Mouse (Mus musculus) liver, adult 2 months (tissue): ENCODE measurements around the gene Olfr145. TPM values are rescaled to one million over a fixed set of nuclear protein-coding genes. Genes with fewer than 3 reads are reported as not detected.

ENCODE experiments used
- DNase-seq: peaks from one replicate; pipeline ENCODE4 v3.0.0-alpha.2; 2011; ENCODE audit warnings: low read depth, low spot score; ENCODE audit errors: extremely low read depth
- H3K27ac ChIP-seq: fragments of 200-500 bp; replicated peaks from 2 replicates; pipeline ENCODE4 v1.5.1; 2012; ENCODE audit warnings: low read depth, mild to moderate bottlenecking, control low read depth, inconsistent platforms, low read length; ENCODE audit not compliant: insufficient read depth
- H3K27me3 ChIP-seq: fragments of 200-500 bp; 2 replicates; pipeline ENCODE4 v1.6.1; 2012; ENCODE audit warnings: mild to moderate bottlenecking, moderate library complexity, low read length, inconsistent platforms; ENCODE audit not compliant: control insufficient read depth, insufficient read depth
- H3K36me3 ChIP-seq: fragments of 200-500 bp; 2 replicates; pipeline ENCODE4 v1.6.1; 2012; ENCODE audit warnings: low read length, inconsistent platforms; ENCODE audit not compliant: control insufficient read depth, insufficient read depth
- H3K4me1 ChIP-seq: fragments of 200-500 bp; 2 replicates; pipeline ENCODE4 v1.6.1; 2011; ENCODE audit warnings: low read length; ENCODE audit not compliant: control insufficient read depth, insufficient read depth
- H3K4me3 ChIP-seq: fragments of 200-500 bp; 2 replicates; pipeline ENCODE4 v1.5.1; 2011; ENCODE audit warnings: low read depth, mild to moderate bottlenecking, control low read depth, low read length, moderate library complexity; ENCODE audit not compliant: insufficient read depth
- H3K79me2 ChIP-seq: fragments of 200-500 bp; 2 replicates; pipeline ENCODE4 v1.6.1; 2012; ENCODE audit warnings: inconsistent platforms, mild to moderate bottlenecking, low read length, moderate library complexity; ENCODE audit not compliant: control insufficient read depth, insufficient read depth
- H3K9ac ChIP-seq: fragments of 200-500 bp; 2 replicates; pipeline ENCODE4 v1.6.1; 2012; ENCODE audit warnings: low read depth, mild to moderate bottlenecking, control low read depth, inconsistent platforms, low read length
- CTCF ChIP-seq: fragments of 200-500 bp; IDR thresholded peaks from 2 replicates; pipeline ENCODE4 v1.5.1; 2011; ENCODE audit warnings: low read depth, low read length, control low read depth
- POLR2A ChIP-seq: fragments of 200-500 bp; IDR thresholded peaks from 2 replicates; pipeline ENCODE4 v1.6.1; 2011; ENCODE audit warnings: low read length, control low read depth; ENCODE audit not compliant: insufficient read depth; ENCODE audit errors: extremely low read depth
- WGBS: fragments of 180-500 bp; shearing (Covaris S2); methylation state at CpG from one replicate; pipeline ENCODE4 v1.1.7; 2018; 5-methylcytosine and 5-hydroxymethylcytosine counted together
- polyA plus RNA-seq: library from polyadenylated mRNA; depleted of rRNA; stranded (reverse); fragments of >200 nt; gene quantifications from 2 replicates; pipeline ENCODE4 v1.2.3, GENCODE M21; 2012
- total RNA-seq: library from RNA; depleted of rRNA; stranded (reverse); fragments of >200 nt; gene quantifications from 2 replicates; pipeline ENCODE4 v1.2.3, GENCODE M21; 2014

Gene Olfr145
- total and polyA plus RNA-seq, 2 experiments = not detected

DNA sequence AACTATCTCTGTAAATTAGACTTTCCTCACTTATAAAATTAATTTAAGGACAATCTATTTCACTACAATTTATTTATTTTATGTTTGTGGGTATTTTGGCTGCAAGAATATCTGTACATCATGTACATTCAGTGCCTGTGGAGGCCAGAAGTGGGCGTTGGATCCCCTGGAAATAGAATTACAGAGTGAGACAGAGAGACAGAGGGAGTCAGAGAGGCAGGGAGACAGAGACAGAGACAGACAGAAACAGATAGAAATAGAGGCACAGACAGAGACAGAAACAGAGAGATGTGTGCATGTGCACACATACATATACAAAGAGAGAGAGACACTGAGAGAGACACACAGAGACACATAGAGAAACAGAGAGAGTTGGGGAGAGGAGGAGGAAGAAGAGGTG lies 25.0 kb upstream of the Olfr145 start:
- Histone ChIP-seq H3K27me3 (no peaks in the 10 kb centered on the region), H3K79me2 (no peaks in the 10 kb centered on the region), H3K4me3 (no peak overlapping the region), H3K27ac (no peak overlapping the region), H3K9ac (no peak overlapping the region), H3K36me3 (no peaks in the 10 kb centered on the region), H3K4me1 (no peaks in the 10 kb centered on the region)
- TF ChIP-seq POLR2A (no peak), CTCF (no peak)
- no peak for DNase-seq
- 41% methylated on average over 1 of the region's 1 CpGs for WGBS

DNA sequence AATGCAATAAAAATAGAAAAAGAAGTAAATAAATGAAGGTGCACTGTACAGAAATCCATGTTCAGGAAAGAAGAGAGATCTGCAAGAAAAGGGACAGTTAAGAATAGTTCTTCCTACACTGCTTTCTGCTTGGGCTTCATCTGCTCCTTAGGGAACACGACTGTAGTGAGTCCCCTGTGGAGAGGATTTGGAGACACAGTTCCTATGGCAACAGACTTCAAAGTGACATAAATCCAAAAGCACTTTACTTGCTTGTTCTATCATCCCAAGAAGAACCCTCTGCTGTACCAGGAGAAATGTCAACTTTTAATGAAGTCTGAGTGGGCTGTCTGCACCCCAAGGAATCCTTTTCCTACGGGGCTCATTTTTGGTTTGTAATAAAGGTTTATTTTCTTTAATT lies 5.6 kb upstream of the Olfr145 start:
- H3K36me3 ChIP-seq = no peaks in the 10 kb centered on the region
- 28% methylated on average over 2 of the region's 2 CpGs for WGBS
- H3K9ac ChIP-seq = no peak overlapping the region
- no peaks in the 10 kb centered on the region for H3K27me3 ChIP-seq
- no peaks in the 10 kb centered on the region for H3K79me2 ChIP-seq
- no peaks in the 10 kb centered on the region for H3K4me1 ChIP-seq
- H3K4me3 ChIP-seq = no peak overlapping the region
- H3K27ac ChIP-seq = no peak overlapping the region
- no peak for DNase-seq
- TF ChIP-seq POLR2A (no peak), CTCF (no peak)

DNA sequence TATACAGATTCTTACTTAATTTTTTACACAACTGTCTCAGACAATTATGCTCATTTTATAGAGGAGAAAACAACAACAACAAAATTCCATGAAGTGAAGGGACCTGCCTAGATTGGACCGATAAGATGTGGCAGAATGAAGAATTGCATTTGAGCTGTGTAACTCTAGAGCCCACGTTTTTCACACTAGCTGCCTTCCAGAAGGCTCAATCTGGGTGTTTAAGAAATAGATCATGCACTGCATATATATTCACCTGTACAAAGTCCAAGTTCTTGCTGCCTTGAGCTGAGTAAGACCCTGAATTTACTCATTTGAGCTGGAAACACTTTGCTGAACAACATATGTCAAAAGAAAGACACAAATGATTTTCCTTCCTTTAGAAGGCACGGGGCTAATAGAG lies 9.0 kb downstream of the Olfr145 start:
- DNase-seq = no peak
- Histone ChIP-seq H3K79me2 (no peaks in the 10 kb centered on the region), H3K4me1 (no peaks in the 10 kb centered on the region), H3K27ac (no peak overlapping the region), H3K27me3 (no peaks in the 10 kb centered on the region), H3K9ac (no peak overlapping the region), H3K4me3 (no peak overlapping the region), H3K36me3 (no peaks in the 10 kb centered on the region)
- TF ChIP-seq CTCF = no peak
- no peak for TF ChIP-seq POLR2A
- WGBS = 67% methylated on average over 3 of the region's 3 CpGs

DNA sequence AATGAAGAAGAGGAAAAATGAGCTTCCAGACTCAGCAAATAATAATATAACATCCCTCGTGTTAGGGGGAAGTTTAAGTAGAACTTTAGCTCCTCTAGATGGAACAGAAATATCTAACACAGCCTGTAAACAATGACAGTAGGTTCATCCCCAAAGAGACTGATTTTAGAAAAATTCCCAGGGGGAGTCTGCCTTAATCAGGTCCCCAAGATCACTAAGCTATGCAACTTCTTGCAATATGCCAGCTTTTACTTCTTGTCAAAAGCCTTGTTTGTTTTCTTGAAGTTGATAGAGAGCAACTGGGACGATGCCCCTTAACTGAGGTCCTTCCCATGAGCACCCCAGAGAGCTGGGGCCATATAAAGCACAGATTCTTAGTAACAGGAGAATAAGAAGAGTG lies 21.0 kb downstream of the Olfr145 start, which contains the start of gene Olfr878:
Gene Olfr878, plus strand, starts transcription at position 301 of the 400 bp plus-strand sequence.
- Histone ChIP-seq H3K27ac (no peak within 1 kb of the TSS), H3K36me3 (no peaks in the 10 kb centered on the region), H3K9ac (no peak within 1 kb of the TSS), H3K4me1 (no peaks in the 10 kb centered on the region), H3K4me3 (no peak within 1 kb of the TSS), H3K79me2 (no peaks in the 10 kb centered on the region), H3K27me3 (no peaks in the 10 kb centered on the region)
- TF ChIP-seq CTCF (no peak), POLR2A (no peak)
- 59% methylated on average over 2 of the region's 2 CpGs for WGBS
- no peak for DNase-seq

DNA sequence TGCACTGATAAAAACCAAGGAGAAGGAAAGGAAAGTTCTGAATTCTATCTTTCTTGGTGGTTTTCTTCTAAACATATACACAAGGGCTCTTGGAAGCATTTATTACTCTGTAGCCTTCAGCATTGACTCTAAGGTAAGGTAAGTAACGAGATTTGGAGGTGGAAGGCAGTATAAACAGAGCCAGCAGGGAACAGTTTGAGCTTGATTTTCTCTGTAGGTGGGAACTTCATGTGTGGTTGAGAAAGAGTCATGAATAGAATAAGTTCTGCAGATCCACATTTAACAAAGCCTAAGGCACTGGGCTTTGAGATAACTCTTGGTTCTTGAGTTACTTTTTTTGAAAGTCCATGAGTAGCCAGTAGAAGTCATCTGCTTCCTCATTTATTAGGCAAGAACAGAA lies 21.5 kb downstream of the Olfr145 start:
- TF ChIP-seq CTCF (no peak), POLR2A (no peak)
- no peaks in the 10 kb centered on the region for H3K4me1 ChIP-seq
- H3K27ac ChIP-seq = no peak overlapping the region
- H3K36me3 ChIP-seq = no peaks in the 10 kb centered on the region
- no peaks in the 10 kb centered on the region for H3K27me3 ChIP-seq
- H3K9ac ChIP-seq = no peak overlapping the region
- no peaks in the 10 kb centered on the region for H3K79me2 ChIP-seq
- DNase-seq = no peak
- 31% methylated on average over 1 of the region's 1 CpGs for WGBS
- H3K4me3 ChIP-seq = no peak overlapping the region

DNA sequence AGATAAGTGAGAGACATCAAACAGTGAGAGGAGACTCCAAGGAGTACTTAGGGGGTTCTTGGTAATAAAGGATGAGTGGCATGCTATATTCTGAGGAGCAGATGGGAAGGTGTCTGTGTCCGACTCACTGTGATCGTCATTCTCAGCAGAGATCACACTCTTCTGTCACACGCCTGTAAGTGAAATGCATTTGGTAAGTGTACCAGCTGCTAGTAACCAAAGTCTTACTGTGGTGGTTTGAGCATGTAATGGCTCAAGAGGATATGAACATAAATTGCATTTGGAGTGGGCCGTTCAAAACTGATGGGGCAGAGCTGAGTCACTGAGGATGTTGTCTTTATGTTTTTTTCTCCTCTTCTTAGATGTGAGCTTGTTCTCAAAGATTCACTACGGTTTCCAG lies 27.7 kb downstream of the Olfr145 start:
- Histone ChIP-seq H3K4me1 (no peaks in the 10 kb centered on the region), H3K9ac (no peak overlapping the region), H3K27ac (no peak overlapping the region), H3K79me2 (no peaks in the 10 kb centered on the region), H3K27me3 (no peaks in the 10 kb centered on the region), H3K36me3 (no peaks in the 10 kb centered on the region), H3K4me3 (no peak overlapping the region)
- DNase-seq = no peak
- TF ChIP-seq POLR2A (no peak), CTCF (no peak)
- WGBS = 86% methylated on average over 5 of the region's 5 CpGs
